Mouse (Mus musculus) layer of hippocampus, adult 18-20 months (tissue): ENCODE measurements at regions not wholly inside any gene's neighbourhood (a gene's known extent, or its start where the extent isn't known, plus 50 kb on each side); places are given as distances from the start of the nearest gene placed in this dataset.
A peak's percentile ranks its signal among the peaks of the same experiment; 100 is the strongest.

Experiments
- DNase-seq, 2 experiments: peaks; one replicate each; pipeline ENCODE4 v3.0.0; 2022; ENCODE audit warnings: low spot score in 2 of 2

DNA sequence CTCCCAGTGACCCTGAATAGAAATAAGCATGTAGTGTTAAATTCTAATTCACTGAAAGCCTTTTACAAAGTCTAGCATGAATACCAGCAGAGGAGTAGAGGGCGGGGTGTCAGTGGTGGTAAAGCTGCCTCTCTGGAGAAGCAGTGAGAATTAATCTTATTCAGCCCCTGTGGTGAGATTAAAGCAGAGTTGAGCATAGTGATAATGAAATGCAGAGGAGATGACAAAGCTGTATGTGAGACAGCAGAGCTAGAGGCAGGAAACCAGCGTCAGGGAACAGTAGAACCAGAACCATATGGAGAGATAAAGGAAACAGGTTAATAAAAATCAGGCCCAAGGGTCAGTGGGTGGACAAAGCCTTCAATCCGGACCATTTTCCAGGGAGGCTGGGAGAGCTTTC is 1827.2 kb downstream of the Poteg start:
- no peak for DNase-seq

DNA sequence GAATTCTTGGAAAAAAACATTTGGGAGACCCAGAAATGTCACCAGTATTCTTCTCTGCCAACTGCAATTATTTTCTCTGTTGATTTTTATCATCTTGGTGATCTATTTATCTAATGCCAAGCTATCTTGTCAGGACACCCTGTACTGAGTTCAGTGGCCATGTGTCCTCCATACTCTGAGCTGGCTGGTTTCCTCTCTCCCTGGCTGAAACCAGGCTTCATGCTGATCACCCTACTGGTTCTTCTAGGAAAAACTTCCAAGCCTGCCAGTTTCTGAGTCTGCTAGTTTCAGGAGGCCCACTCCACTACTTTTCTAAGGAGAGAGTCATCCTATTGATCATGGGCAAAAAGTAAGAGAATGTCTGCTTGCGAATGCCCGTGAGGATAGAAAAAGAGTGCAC is 1831.2 kb downstream of the Poteg start:
- no peak for DNase-seq

DNA sequence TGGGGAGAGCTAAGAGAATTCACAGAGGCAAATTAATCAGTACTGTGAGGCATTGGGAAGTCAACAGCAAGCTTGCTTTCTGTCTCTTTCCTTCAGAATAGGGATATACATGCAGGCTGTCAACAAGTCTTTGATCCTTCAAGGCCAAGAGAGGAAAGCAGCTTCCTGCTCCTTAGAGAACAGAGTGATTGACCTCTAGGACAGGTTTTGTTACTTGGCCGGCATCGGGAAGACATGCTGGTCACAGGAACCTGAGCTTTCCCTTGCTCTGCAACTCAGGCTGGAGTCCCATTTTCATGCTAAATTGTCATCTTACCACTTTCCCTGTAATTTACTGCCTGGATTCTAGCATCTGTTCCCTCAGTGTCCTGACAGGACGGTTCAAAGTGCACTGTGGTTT is 1831.8 kb downstream of the Poteg start:
- DNase-seq = no peak

DNA sequence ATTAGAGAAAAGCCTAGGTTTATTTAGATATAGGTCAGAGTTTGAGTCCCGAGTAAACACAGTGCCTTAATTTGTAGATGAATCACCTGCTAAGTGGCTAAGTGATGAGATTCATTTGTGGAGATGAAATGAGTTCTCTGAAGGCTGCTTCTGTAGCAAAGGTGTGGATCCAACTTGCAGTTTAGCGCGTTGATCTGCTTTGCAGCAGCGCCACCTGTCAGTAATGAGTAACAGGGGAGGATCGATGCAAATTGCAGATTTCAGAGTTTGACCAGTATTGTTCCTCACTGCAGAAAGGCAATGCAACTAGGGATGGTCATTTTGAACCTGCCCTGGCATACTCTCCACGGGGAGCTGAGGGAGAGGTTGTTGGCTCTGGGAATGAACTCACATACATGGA is 1842.9 kb downstream of the Poteg start:
- peak; percentile 16 to 56 for DNase-seq
